Mouse (Mus musculus) forebrain, embryonic 13.5 days (tissue): Measurements from ENCODE around the gene Ebp. TPM values are rescaled to one million over a fixed set of nuclear protein-coding genes. Genes with fewer than 3 reads are reported as not detected.

Source experiments
- ATAC-seq: fragments of 200-750 bp; cut with Nextera tagmentation; 2 replicates; pipeline ENCODE4 v1.8.0; 2017
- H3K27ac ChIP-seq: fragments of 300-500 bp; sonication (generic); 2 replicates; pipeline ENCODE4 v1.5.1; 2015; ENCODE audit warnings: inconsistent platforms, mild to moderate bottlenecking, moderate library complexity
- H3K27me3 ChIP-seq: fragments of 300-500 bp; sonication (generic); 2 replicates; pipeline ENCODE4 v1.6.1; 2015; ENCODE audit warnings: mild to moderate bottlenecking, inconsistent platforms
- H3K36me3 ChIP-seq: fragments of 300-500 bp; sonication (generic); 2 replicates; pipeline ENCODE4 v1.6.1; 2015; ENCODE audit warnings: mild to moderate bottlenecking, inconsistent platforms; ENCODE audit not compliant: poor library complexity, severe bottlenecking
- H3K4me1 ChIP-seq: fragments of 300-500 bp; sonication (generic); 2 replicates; pipeline ENCODE4 v1.6.1; 2015; ENCODE audit warnings: inconsistent platforms
- H3K4me2 ChIP-seq: fragments of 300-500 bp; sonication (generic); 2 replicates; pipeline ENCODE4 v1.6.1; 2015; ENCODE audit warnings: inconsistent platforms, mild to moderate bottlenecking, moderate library complexity
- H3K4me3 ChIP-seq: fragments of 300-500 bp; sonication (generic); 2 replicates; pipeline ENCODE4 v1.5.1; 2015; ENCODE audit warnings: mild to moderate bottlenecking, inconsistent platforms
- H3K9ac ChIP-seq: fragments of 300-500 bp; sonication (generic); 2 replicates; pipeline ENCODE4 v1.6.1; 2015; ENCODE audit warnings: mild to moderate bottlenecking, inconsistent platforms
- H3K9me3 ChIP-seq: fragments of 300-500 bp; sonication (generic); replicated peaks from 2 replicates; pipeline ENCODE4 v1.6.1; 2016; ENCODE audit warnings: inconsistent platforms
- WGBS: fragments of 180-500 bp; shearing (Covaris S2); methylation state at CpG from one replicate; pipeline ENCODE4 v1.1.7; 2015; 5-methylcytosine and 5-hydroxymethylcytosine counted together
- polyA plus RNA-seq: library from polyadenylated mRNA; unstranded; fragments of >200 nt; fragmentation: Nextera tagmentation; extraction: Ambion mirVana; gene quantifications from 2 replicates; pipeline ENCODE4 v1.2.1, GENCODE M21; 2015

Ebp gene
- polyA plus RNA-seq, 1 experiment from 2014 or later, result 21.2 TPM

DNA sequence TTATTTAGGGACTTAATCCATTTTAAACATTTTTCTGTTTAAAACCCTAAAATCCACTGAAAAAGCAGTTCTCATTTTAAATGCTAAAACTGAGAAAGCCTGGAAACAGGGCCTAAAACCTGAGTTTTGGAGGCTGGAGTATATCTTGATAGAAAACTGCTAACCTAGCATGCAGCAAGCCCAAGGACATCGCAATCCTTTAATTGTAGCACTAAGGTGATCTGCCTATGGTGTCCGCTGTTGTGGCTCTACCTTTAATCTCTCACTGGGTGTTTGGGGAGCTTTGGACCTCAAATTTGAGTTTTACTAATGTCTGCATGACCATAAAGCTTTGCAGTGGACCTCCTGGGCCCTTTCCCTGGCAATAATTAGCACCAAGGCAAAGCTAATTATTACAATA, 52.9 kb downstream of the Ebp start:
- Histone ChIP-seq H3K4me3 (no peak overlapping the region), H3K4me1 (peaks cover 17% of the 10 kb centered on the region), H3K9ac (no peak overlapping the region), H3K4me2 (no peak overlapping the region), H3K27ac (no peak overlapping the region), H3K27me3 (no peaks in the 10 kb centered on the region), H3K36me3 (peaks cover 38% of the 10 kb centered on the region), H3K9me3 (no peaks in the 10 kb centered on the region)
- no peak for ATAC-seq
- WGBS, result 85% methylated on average over 2 of the region's 2 CpGs

DNA sequence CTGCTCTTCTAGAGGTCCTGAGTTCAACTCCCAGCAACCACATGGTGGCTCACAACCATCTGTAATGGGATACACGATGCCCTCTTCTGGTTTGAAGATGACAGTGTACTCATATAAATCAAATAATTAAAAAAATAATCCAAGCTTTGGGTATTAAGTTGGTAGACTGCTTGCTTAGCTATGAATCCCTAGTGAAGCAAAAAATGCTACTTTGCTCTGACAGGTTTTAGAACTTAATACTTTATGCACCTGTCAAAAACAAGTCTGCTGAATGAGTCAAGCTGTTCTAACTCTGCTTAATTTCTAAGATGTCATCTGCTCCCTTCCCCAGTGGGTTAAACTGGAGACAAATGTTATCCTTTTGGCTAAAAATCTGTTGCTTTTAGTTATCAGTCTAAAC, 53.8 kb downstream of the Ebp start:
- H3K4me3 ChIP-seq, result no peak overlapping the region
- H3K4me2 ChIP-seq, result no peak overlapping the region
- WGBS, result 48% methylated on average over 1 of the region's 1 CpGs
- no peaks in the 10 kb centered on the region for H3K9me3 ChIP-seq
- H3K9ac ChIP-seq, result no peak overlapping the region
- H3K4me1 ChIP-seq, result peaks cover 16% of the 10 kb centered on the region
- H3K27me3 ChIP-seq, result no peaks in the 10 kb centered on the region
- H3K27ac ChIP-seq, result no peak overlapping the region
- peaks cover 37% of the 10 kb centered on the region for H3K36me3 ChIP-seq
- ATAC-seq, result no peak

DNA sequence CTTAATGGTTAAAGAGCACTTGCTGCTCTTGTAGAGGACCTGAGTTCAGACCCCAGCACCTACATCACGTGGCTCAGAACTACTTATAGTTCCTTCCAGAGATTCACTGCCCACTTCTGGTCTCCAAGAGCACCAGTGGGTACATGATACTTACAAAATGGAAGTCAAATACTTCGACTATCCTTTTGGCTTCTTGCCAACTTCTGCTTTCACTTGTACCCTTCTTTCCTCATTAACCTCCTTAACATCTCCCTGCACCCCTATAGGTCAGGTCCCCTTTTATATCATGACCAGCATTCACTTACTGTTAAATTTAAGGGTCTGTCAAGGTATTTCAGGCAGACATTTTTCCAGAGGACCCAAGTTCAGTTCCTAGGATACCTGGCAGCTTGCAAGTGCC, 57.4 kb downstream of the Ebp start:
- Histone ChIP-seq H3K9ac (no peak overlapping the region), H3K9me3 (no peaks in the 10 kb centered on the region), H3K36me3 (peaks cover 12% of the 10 kb centered on the region; the same call in 1 of the 2 replicates), H3K27me3 (no peaks in the 10 kb centered on the region), H3K4me3 (no peak overlapping the region), H3K4me2 (no peak overlapping the region), H3K4me1 (peaks cover 3% of the 10 kb centered on the region; the same call in 1 of the 2 replicates), H3K27ac (no peak overlapping the region)
- no peak for ATAC-seq
- 33% methylated on average over 2 of the region's 2 CpGs for WGBS

Other genes starting within 250 kb of the Ebp start
- 53.5 and 64.8 TPM in 2 replicates for gene Hdac6, start 245.6 kb downstream of the Ebp start, polyA plus RNA-seq
- gene Gata1, start 215.4 kb downstream of the Ebp start, polyA plus RNA-seq, result 0.26 and 0.39 TPM in 2 replicates
- gene Glod5, start 175.0 kb downstream of the Ebp start, polyA plus RNA-seq, result not detected in 2 replicates
- 62.3 and 72.1 TPM in 2 replicates for gene Suv39h1, start 118.8 kb downstream of the Ebp start, polyA plus RNA-seq
- gene Was, start 103.0 kb downstream of the Ebp start, polyA plus RNA-seq, result 0.10 TPM in 1 of 2 replicates, not detected in the other
- gene Wdr13, start 60.6 kb downstream of the Ebp start, polyA plus RNA-seq, result 36.2 and 43.6 TPM in 2 replicates
- 483 and 515 TPM in 2 replicates for gene Rbm3, start 47.6 kb downstream of the Ebp start, polyA plus RNA-seq
- gene Tbc1d25, start 17.3 kb downstream of the Ebp start, polyA plus RNA-seq, result 14.2 and 15.7 TPM in 2 replicates
- 29.1 and 32.3 TPM in 2 replicates for gene Porcn, start 13.0 kb upstream of the Ebp start, polyA plus RNA-seq
- gene Ftsj1, start 58.9 kb upstream of the Ebp start, polyA plus RNA-seq, result 51.3 and 51.7 TPM in 2 replicates
- gene Slc38a5, start 77.6 kb upstream of the Ebp start, polyA plus RNA-seq, result 14.1 and 14.9 TPM in 2 replicates
- gene Ssxb10, start 133.9 kb upstream of the Ebp start, polyA plus RNA-seq, result not detected in 2 replicates
- gene Ssxb9, start 173.5 kb upstream of the Ebp start, polyA plus RNA-seq, result not detected in 2 replicates
- not detected in 2 replicates for gene Ssxb1, start 219.8 kb upstream of the Ebp start, polyA plus RNA-seq